Mouse (Mus musculus) brain, embryonic 18.5 days (tissue): ENCODE data around the gene Tbx2.

ENCODE experiments used
- DNase-seq: peaks from one replicate; pipeline ENCODE4 v3.0.0-alpha.2; 2012; ENCODE audit warnings: low read depth, low spot score

Gene Tbx2

DNA sequence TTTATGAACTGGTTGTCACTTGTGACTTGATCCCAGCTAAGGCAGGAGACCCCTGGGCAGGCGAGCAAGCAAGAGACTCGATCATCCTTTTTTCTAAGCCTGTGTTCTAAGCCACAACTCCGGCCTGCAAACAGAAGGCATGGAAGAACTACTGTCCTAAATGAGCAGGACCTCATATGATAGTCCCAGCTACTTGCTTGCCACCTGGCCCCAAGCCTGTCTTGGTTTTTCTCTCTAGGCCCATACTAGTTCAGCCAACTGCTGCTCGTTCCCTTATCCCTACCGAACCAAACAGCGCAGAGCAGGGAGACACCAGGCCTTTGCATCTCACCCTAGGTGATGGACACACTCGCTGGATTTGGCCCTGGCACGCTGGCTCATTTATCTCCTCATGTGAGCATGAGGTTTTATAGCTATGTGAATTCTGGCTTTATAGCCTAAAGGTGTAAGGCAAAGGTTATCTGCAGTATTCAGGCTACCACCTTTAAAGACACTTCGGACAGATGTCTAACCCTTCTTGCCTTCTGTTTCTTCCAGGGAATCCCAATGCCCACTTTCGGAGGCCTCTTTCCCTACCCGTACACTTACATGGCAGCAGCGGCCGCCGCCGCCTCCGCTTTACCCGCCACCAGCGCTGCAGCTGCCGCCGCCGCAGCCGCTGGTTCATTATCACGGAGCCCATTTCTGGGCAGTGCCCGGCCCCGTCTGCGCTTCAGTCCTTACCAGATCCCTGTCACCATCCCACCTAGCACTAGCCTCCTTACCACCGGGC lies 7.9 kb downstream of the Tbx2 start:
- DNase-seq: no peak

DNA sequence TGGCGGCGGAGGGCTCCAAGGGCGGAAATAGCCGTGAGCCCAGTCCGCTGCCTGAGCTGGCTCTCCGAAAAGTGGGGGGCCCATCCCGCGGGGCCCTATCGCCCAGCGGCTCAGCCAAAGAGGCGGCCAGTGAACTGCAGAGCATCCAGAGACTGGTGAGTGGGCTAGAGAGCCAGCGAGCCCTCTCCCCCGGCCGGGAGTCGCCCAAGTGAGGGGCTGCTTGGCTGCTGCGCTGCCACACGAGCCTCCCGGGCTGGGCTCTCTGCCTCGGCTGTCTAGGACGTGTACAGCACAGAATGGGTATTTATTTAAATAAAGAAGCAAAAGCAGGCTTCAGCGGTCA lies 8.4 kb downstream of the Tbx2 start:
- DNase-seq: no peak

DNA sequence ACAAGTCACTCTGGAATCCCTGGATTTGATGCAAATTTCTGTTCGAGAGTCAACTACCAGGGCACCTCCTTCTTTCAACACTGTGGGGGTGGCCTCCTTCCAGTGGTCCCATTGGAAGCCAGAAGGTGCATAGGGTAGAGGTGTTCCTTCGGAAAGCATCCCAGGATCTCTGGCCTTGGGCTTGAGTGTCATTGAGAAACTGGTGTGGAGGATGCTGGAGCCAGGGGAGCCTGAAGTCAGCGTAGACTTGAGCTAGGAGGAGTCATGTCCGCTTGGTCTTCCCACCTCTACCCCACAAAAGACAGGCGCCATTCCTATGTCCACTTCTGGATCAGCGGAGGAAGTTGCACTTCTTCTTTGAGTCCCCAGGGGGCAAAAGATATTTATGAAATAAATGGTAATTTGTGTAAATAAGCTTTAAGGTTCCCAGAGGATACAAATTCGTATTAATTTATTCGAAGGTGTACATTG lies 8.9 kb downstream of the Tbx2 start:
- no peak for DNase-seq

DNA sequence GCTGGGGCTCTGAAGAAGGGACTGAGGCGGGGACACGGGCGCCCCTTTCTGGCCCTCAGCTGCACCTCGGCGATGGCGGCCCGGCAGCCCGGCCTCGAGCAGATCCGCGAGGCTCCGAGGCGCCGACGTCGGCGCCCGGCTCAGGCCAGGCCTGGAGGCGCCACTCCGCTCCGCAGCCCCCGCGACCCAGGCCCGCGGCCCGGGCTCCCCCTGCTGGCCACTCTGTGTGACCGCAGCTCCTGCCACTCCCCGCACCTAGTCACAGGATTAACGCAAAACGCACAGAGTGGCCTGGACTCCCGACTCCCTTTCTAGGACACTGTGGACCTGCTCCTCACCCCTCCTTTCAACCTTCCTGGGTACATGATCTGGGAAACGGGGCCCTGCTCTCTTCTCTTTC lies 9.6 kb downstream of the Tbx2 start:
- DNase-seq: no peak

DNA sequence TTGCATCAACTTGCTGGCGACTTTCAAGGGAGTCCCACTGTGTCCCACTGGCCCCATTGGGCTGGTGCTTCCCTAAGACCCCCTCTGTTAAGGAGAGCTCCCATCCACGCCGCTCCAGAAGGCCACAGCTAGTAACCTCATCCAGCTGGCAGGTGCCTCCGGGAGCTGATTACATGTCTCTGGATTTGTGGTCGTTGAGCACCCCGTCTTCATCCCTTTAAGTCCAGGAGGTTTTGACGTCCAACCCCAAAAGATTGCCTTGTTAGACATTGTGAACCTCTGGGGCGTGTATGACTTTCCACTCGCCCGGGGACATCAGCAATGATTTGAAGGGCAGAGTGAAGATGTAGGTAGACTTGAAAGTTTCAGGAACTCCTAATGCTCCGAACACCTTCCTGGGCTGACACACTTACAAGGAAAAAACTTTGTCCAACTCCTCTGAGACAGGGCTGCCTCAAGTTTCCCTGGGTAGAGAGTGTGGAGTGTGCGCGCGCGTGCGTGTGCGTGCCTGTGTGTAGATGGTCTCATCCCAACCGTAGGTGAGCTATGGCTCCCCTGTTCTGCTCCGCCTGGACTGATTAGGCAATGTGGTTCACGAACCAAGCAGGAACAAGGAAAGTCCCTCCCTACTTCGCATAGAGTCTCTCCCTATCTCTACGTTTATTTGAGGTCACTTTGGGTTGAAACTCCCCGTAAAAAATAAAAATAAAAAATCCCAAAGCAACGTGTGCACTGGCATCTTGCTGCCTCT lies 10.4 kb downstream of the Tbx2 start:
- DNase-seq: no peak

DNA sequence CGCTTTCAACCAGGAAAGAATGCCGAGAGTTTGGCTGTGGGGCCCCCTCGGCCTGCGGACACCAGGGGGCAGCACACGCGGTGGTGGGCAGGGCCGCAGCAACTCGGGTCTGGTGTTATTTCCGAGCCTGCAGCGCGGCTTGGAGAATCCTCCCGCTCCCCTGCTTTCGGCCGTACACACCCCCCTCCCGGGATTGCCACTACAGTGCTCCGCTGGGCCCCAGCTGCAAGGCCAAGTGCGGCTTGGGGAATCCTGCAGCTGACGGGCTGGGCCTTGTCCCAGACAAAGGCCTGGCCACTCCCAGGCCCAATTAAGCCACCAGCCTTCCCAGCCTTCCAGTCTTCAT lies 11.0 kb downstream of the Tbx2 start:
- no peak for DNase-seq

DNA sequence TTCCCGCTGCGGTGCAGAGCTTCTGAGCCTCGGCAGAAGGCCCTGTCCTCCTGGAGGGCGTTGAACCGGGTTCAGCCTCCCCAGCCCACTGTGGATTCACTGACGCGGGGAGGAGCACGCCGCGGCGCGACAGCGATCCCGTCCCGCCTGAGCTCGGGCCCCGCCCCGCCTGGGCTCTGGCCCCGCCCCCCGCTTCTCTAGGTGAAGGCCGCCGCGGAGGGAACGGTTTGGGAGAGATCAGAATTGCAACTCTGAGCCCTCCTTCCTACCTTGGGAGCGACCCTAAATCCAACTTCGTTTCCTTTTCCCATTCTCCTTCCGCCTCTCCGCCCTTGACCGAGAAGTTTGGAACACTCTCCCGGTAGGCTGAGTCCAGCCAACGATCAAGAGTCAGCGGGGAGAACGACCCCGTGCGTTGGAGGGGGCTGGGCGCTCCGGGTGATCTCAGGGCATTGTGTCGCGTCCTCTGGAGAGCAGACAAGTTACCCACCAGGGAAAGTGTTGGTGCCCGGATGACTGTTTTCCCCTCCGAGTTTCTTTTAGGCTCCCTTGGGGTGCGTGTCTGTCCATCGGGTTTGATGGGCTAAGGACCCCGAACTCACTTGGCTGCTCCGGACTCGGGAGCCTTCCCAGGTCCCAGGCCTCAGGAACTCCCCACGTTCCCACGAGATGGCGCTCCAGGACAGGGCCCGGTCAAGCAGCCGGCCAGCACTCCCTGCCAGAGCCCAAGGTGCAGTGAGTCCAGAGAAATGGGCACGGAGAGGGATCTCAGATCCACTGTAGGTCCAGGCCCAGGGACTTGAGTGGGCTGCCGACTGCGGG lies 12.0 kb downstream of the Tbx2 start:
- no peak for DNase-seq

DNA sequence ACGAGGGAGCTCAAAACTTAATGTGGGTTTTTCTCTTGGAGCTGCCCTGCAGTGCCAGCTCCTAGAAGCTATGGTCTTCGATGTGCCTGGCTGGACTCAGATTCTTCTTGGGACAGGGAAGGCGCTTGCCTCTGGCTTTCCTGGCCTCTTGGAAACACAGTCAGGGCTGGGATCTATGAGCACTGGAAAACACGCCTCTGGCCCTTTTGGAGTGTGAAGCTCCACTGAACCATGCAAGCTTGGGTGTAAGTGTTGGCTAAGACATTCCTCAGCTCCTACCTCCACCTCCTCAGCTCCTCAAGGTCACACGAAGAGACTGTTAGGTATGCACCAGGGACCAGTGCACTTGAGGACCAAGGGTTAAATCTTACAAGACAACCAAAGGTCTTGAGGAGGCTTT lies 12.6 kb downstream of the Tbx2 start:
- DNase-seq: no peak

DNA sequence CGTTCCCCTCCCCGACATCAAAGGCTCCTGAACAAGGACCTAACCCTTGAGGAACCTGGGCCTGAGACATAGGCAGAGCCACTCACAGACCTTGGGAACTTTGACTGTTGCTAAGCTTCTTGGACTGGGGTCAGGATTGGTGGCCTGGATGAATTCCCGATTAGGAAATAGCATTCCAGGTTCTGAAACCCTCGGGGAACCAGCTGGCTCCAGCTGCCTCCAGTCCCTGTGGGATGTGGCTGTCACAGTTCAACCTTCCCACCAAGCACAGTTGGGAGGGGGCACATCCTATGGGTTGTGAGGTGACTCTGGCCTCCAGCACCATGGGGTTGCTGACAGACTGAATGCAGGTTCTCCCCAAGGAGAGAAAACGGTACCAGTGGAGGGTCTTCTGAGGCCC lies 13.6 kb downstream of the Tbx2 start:
- DNase-seq: no peak

DNA sequence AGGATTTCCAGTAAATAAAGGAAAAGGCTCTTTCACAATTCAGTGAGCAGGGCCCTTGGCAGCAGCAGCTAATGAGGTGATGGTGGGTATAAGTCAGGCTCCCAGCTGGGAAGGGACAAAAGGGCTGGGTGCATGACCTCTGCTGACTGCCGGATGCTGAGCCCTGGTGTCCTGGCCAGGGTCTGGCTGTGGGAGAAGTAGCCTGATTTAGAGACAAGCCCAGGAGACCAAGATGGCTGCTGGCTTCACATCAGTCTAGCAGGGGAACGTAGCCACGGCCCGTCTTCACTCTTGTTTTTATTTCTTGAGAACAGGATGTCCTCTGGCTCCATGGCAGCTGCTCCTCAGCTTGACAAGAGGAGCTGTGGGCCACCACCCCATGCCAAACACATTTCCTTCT lies 14.2 kb downstream of the Tbx2 start:
- DNase-seq: no peak

DNA sequence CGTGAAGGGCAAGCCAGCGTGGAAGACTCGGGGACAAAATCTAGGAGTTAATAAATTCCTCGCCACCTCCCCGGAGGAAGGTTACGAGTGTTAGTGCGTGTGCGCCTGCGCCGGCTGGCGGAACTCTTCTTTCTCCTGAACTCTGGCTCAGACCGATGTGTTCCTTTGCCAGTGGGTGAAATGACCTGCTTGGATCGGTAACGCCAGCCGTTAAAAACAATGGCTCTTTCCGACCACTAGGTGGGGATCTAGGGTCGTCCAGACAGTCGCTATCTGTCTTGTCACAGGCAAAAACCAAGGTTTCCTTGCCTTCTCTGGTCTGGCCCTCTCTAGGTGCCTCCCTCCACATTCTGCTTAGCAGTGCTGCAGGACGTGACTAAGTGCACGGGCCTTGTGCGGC lies 16.7 kb downstream of the Tbx2 start:
- DNase-seq: no peak

DNA sequence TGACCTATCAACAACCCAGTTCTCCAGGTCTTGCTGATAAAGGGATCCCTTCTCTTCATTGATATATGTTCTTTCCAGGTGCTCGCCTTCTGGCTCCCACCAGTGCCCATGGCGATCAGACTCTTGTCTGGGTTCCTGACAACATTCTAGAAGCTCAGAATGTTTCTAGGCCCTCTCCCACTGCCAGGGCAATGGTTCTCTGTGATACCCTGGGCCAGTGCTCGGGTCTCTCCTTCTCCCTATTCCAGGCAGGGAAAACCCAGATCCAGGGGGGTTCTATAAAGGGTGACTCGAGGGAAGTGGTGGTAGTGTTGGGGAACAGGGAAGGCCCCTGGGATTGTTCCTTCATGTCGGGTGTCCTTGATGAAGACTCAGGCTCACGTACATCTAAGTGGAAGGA lies 17.9 kb downstream of the Tbx2 start, which contains the start of gene Gm11444:
Gene Gm11444, minus strand, starts transcription at position 101 of the 400 bp plus-strand sequence.
- no peak for DNase-seq

DNA sequence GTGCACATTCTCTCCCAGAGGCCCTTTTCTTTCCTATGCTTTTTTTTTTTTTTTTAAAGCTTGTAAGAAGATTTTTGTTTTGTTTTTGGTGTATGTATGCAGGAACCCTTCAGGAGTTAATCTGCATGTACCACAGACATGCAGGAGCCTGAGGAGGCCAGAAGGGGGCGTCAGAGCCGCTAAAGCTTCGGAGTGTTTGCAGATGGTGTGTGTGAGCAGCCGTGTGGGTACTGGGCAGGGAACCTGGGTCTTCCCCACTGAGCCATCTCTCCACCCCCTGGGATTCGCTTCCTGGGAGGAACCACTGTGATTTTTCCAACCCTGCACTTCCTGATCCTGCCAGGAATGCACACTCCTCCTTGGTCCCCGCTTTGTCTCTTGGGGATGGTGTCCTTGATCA lies 18.4 kb downstream of the Tbx2 start:
- no peak for DNase-seq

DNA sequence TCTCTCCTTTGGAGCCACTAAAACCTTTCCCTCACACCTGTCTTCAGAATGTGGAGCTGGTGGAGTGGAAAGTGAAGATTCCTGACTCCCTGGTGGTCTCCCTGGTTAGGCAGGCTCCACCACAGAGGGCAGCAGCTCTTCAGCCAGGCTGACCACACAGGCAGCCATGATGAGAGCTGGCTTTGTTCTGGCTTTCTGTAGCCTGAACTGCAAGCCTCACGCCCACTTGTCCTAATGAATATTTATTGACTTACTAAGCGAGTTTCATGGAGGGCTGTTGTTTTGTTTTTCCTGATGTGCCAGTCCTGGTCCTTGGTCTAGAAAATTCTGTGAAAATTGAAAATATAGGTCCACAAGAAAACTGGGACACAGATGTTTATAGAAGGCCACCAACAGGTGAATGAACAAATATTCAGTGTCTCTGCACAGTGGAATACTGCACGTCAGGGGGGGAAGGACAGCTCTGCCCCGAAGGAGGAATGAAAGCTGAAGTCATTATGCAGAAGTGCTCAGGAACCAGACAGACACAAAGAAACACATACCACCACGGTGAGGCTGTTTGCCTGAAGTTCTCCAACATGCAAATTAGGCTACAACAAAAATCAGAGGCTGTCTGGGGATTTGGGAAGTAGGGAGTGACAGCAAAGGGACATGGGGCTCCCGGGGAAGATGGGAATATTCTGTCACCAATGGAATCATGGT lies 25.8 kb downstream of the Tbx2 start:
- DNase-seq: no peak

DNA sequence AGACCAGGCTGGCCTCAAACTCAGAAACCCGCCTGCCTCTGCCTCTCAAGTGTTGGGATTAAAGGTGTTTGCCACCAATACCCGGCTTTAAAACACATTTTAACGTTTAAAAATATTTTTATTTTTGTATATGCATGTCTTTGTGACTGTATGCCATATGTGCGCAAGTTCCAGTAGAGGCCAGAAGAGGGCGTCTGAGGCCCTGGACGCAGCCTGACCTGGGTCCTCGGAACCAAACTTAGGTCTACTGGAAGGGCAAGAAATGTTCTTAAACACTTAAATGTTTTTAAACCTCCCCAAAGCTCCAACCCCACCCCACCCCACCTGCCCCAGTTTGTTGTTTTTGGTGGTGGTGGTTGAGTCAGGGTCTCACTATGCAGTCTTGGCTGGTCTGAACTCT lies 32.0 kb downstream of the Tbx2 start:
- no peak for DNase-seq

DNA sequence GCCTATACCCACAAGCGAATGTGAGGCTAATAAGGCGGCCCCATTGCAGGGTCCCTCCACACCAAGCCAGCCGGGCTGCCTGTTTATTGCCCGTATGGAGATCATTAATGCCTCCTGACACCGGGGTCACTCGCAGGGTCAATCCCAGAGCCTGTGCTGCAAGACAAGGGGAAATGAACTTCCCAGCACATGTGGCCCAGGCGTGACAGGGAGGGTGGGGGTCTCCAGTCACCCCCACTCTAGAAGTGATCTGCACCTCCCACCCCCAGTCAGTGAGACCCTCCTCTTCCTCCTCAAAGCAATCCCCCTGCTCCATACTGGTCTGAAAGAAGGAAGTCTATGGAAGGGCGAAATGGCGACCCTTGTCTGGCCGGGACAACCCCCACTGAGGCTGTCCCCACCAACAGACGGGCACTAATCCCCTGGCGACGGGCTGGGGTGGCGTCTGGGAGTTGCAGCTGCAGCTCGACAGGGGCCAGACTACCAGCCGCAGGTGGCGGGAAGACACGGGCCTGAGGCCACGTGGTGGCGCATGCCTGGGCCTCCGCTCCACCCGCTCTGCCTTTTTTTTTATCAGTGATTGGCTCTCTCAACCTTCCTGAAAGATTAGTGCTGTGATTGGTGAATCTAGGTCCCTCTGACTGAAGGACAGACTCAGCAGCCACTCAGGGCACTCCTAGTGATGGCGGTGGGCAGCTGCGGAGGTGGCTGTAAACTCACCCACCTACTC lies 43.9 kb downstream of the Tbx2 start:
- no peak for DNase-seq

DNA sequence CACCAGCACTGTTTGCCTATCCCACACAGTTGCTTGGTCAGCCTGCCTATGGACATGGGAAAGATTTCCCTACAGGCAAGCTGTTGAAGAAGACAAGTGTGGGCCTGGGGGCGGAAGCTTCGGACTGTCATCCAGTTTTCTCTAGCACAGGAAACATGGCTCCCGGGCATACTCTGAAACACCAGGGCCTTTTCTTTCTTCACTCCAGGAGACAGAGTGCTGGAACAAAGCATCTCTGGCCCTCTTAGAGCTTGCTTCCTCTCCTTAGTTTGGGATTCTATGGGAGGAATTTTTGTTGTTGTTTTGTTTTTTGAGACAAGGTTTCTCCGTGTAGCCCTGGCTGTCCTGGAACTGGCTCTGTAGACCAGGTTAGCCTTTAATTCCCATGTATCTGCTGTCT lies 52.1 kb downstream of the Tbx2 start:
- no peak for DNase-seq

DNA sequence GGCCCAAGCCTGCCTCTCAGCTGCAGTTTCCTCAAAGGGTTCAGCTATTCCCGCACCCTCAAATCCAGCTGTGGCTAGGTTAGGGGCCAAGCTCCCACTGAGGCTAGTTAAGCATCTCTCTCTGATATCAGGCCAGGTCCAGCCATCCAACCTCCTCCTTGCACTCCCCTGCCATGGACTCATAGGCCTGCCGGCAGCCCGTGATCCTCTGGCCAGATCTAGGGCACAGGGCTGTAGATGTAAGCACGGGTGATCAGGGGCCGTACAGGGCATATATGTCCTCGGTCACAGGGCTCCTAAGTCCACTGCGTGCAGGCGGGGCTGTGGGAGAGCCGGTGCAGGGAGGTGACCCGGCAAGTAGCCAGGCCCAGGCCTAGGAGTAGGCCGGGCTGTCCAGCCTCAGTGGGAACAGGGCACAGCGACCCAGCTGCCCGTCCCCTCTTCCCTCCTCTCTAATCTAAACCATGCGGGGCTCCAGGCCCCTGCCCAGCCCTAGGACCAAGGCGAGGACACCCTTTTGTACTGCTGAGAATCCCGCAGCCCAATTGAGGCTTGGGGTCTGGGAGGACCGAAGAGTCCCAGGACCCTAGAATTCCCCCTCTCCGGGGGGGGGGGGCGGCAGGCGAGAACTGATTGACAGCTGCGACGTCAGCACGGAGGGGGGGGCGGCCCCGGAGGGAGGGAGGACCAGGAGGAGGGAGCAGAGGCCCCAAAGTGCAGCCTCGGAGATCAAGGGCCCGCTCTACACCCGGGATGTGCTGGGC lies 53.5 kb downstream of the Tbx2 start, which contains the start of gene Tbx4:
Gene Tbx4, plus strand, starts transcription at position 758 of the 764 bp plus-strand sequence.
- DNase-seq: no peak

DNA sequence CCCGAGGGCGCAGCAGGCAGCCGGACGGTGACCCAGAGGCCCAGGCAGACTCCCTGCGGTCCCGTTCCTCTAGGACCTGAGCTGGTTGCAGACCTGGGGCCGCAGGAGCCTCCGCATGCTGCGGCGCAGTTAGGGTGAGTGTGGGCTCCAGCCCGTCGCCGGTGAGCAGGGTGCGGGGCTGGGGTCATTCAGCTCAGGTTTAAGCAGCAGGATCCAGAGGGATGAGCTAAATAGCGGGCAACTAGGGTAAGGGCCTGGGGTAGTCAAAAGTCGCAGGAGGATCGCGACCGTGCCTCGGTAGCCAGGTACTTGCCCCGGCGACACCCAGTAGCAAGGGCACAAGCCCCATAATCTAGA lies 54.1 kb downstream of the Tbx2 start:
- DNase-seq: no peak

DNA sequence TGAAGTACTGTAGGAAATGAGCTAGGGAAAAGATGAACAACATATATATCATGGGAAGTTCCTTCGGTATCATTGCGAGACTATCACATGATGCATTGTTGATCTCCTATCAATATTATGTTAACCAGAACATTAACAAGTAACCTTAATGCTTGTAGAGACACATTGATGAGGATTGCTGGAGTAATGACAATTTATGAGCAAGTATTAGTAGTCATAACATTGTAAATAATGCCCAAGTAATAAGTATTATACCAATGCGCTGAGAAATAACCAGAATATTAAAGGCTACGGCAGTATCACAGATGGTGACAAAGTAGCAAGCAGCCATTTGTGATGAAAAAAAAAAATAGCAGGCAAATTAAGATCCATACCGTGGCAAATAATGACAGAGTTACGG lies 54.9 kb downstream of the Tbx2 start:
- no peak for DNase-seq
